Mouse (Mus musculus): ENCODE results near the gene Ints2. TPM values are rescaled to one million over a fixed set of nuclear protein-coding genes. Genes with fewer than 3 reads are reported as not detected.

The Ints2 gene
- polyA plus RNA-seq, 1 experiment: 5.0 TPM

- no peak overlapping the region for H3K27ac ChIP-seq (ENCODE audit: insufficient read depth, low read length)
- H3K27me3 ChIP-seq (ENCODE audit: control insufficient read depth, insufficient read depth, low read length): no peaks in the 10 kb centered on the region
- no peaks in the 10 kb centered on the region for H3K36me3 ChIP-seq (ENCODE audit: control insufficient read depth, insufficient read depth, low read length)
- no peak overlapping the region for H3K4me3 ChIP-seq (ENCODE audit: extremely low read depth, insufficient read depth, insufficient read length)
- TF ChIP-seq CTCF (IDR thresholded peaks at IDR 0.05; ENCODE audit: extremely low read depth, insufficient read depth, insufficient read length, insufficient replicate concordance): no peak
- TF ChIP-seq POLR2A (IDR thresholded peaks at IDR 0.05; ENCODE audit: low read depth, low read length): no peak
- 92% methylated on average over 3 of the region's 3 CpGs for WGBS
- no peak for DNase-seq (ENCODE audit: low read depth in 1 of 2, low spot score in 2 of 2)
- no peaks in the 10 kb centered on the region for H3K4me1 ChIP-seq (ENCODE audit: control insufficient read depth, insufficient read depth, insufficient read length)
Measured at GRCm38 (mm10) chr11:86175833-86176232, 81.5 kb downstream of the Ints2 start.

GRCm38 (mm10) chr11:86174173-86174572, 83.2 kb downstream of the Ints2 start:
- no peak overlapping the region for H3K27ac ChIP-seq (ENCODE audit: insufficient read depth, low read length)
- H3K4me1 ChIP-seq (ENCODE audit: control insufficient read depth, insufficient read depth, insufficient read length): no peaks in the 10 kb centered on the region
- peak; percentile 46 to 63 for DNase-seq (ENCODE audit: low read depth in 1 of 2, low spot score in 2 of 2)
- no peak overlapping the region for H3K4me3 ChIP-seq (ENCODE audit: extremely low read depth, insufficient read depth, insufficient read length)
- 85% methylated on average over 2 of the region's 2 CpGs for WGBS
- TF ChIP-seq CTCF (IDR thresholded peaks at IDR 0.05; ENCODE audit: extremely low read depth, insufficient read depth, insufficient read length, insufficient replicate concordance): peak; percentile 71; the same call in 1 of the 2 replicates
- TF ChIP-seq POLR2A (IDR thresholded peaks at IDR 0.05; ENCODE audit: low read depth, low read length): no peak
- H3K27me3 ChIP-seq (ENCODE audit: control insufficient read depth, insufficient read depth, low read length): no peaks in the 10 kb centered on the region
- H3K36me3 ChIP-seq (ENCODE audit: control insufficient read depth, insufficient read depth, low read length): no peaks in the 10 kb centered on the region

GRCm38 (mm10) chr11:86170743-86171142, 86.6 kb downstream of the Ints2 start:
- Histone ChIP-seq H3K27ac (ENCODE audit: insufficient read depth, low read length) (no peak overlapping the region), H3K4me3 (ENCODE audit: extremely low read depth, insufficient read depth, insufficient read length) (no peak overlapping the region), H3K36me3 (ENCODE audit: control insufficient read depth, insufficient read depth, low read length) (no peaks in the 10 kb centered on the region), H3K4me1 (ENCODE audit: control insufficient read depth, insufficient read depth, insufficient read length) (no peaks in the 10 kb centered on the region), H3K27me3 (ENCODE audit: control insufficient read depth, insufficient read depth, low read length) (no peaks in the 10 kb centered on the region)
- DNase-seq (ENCODE audit: low read depth in 1 of 2, low spot score in 2 of 2): no peak
- 86% methylated on average over 2 of the region's 2 CpGs for WGBS
- no peak for TF ChIP-seq POLR2A (IDR thresholded peaks at IDR 0.05; ENCODE audit: low read depth, low read length)
- TF ChIP-seq CTCF (IDR thresholded peaks at IDR 0.05; ENCODE audit: extremely low read depth, insufficient read depth, insufficient read length, insufficient replicate concordance): no peak

Other genes with a start within 250 kb of the Ints2 start
- 0.16 and 0.31 TPM in 2 replicates for gene Brip1, start 56.4 kb downstream of the Ints2 start, polyA plus RNA-seq (2012; rRNA removed)
- gene Med13, start 100.0 kb upstream of the Ints2 start, polyA plus RNA-seq (2012; rRNA removed): 22.3 and 23.2 TPM in 2 replicates
- gene Rnft1, start 227.1 kb upstream of the Ints2 start, polyA plus RNA-seq (2012; rRNA removed): 2.9 and 3.1 TPM in 2 replicates